Mouse (Mus musculus) heart, postnatal 0 days (tissue): ENCODE results near the gene Gpm6b. TPM values are rescaled to one million over a fixed set of nuclear protein-coding genes. Genes with fewer than 3 reads are reported as not detected.

Experiments used
- ATAC-seq: fragments of 200-750 bp; cut with Nextera tagmentation; 2 replicates; pipeline ENCODE4 v1.8.0; 2017; ENCODE audit warnings: low read depth, moderate number of reproducible peaks, moderate library complexity; ENCODE audit not compliant: insufficient read depth
- DNase-seq: peaks from one replicate; pipeline ENCODE4 v3.0.0-alpha.2; 2016; ENCODE audit warnings: low spot score
- H3K27ac ChIP-seq: fragments of 300-500 bp; sonication (generic); 2 replicates; pipeline ENCODE4 v1.5.1; 2014; ENCODE audit warnings: low read depth, mild to moderate bottlenecking
- H3K27me3 ChIP-seq: fragments of 300-500 bp; sonication (generic); 2 replicates; pipeline ENCODE4 v1.6.1; 2014; ENCODE audit warnings: low read length, mixed read lengths; ENCODE audit not compliant: control insufficient read depth, insufficient read depth
- H3K36me3 ChIP-seq: fragments of 300-500 bp; sonication (generic); replicated peaks from 2 replicates; pipeline ENCODE4 v1.6.1; 2014; ENCODE audit warnings: low read length, mixed read lengths; ENCODE audit not compliant: control insufficient read depth, insufficient read depth
- H3K4me1 ChIP-seq: fragments of 300-500 bp; sonication (generic); 2 replicates; pipeline ENCODE4 v1.6.1; 2014; ENCODE audit warnings: antibody characterized with exemption; ENCODE audit not compliant: control insufficient read depth, insufficient read depth
- H3K4me2 ChIP-seq: fragments of 300-500 bp; sonication (generic); 2 replicates; pipeline ENCODE4 v1.6.1; 2014; ENCODE audit warnings: low read depth, mild to moderate bottlenecking, low read length, moderate library complexity
- H3K4me3 ChIP-seq: fragments of 300-500 bp; sonication (generic); 2 replicates; pipeline ENCODE4 v1.5.1; 2014; ENCODE audit warnings: low read depth, low read length
- H3K9ac ChIP-seq: fragments of 300-500 bp; sonication (generic); replicated peaks from 2 replicates; pipeline ENCODE4 v1.6.1; 2014; ENCODE audit warnings: low read depth, low read length, mixed read lengths
- H3K9me3 ChIP-seq: fragments of 300-500 bp; sonication (generic); replicated peaks from 2 replicates; pipeline ENCODE4 v1.6.1; 2016; ENCODE audit warnings: low read length; ENCODE audit not compliant: control insufficient read depth
- CTCF ChIP-seq: IDR thresholded peaks from 2 replicates; pipeline ENCODE4 v1.5.1; 2016; ENCODE audit warnings: antibody characterized with exemption, control low read depth, low read depth
- EP300 ChIP-seq: IDR thresholded peaks from 2 replicates; pipeline ENCODE4 v1.6.1; 2016; ENCODE audit warnings: antibody characterized with exemption, low read depth
- WGBS: fragments of 180-500 bp; shearing (Covaris S2); extraction: QIAGEN DNeasy Blood & Tissue Kit; methylation state at CpG from one replicate; pipeline ENCODE4 v1.1.7; 2014; 5-methylcytosine and 5-hydroxymethylcytosine counted together
- polyA plus RNA-seq: library from polyadenylated mRNA; unstranded; fragments of >200 nt; fragmentation: Nextera tagmentation; extraction: Ambion mirVana; gene quantifications from 2 replicates; pipeline ENCODE4 v1.2.1, GENCODE M21; 2015
- total RNA-seq: library from RNA; depleted of rRNA; stranded (reverse); fragments of >200 nt; gene quantifications from 2 replicates; pipeline ENCODE4 v1.2.3, GENCODE M21; 2014; ENCODE audit warnings: low replicate concordance

Gene Gpm6b
- total and polyA plus RNA-seq, 2 experiments from 2014 or later: 3.9 to 13.0 TPM

DNA sequence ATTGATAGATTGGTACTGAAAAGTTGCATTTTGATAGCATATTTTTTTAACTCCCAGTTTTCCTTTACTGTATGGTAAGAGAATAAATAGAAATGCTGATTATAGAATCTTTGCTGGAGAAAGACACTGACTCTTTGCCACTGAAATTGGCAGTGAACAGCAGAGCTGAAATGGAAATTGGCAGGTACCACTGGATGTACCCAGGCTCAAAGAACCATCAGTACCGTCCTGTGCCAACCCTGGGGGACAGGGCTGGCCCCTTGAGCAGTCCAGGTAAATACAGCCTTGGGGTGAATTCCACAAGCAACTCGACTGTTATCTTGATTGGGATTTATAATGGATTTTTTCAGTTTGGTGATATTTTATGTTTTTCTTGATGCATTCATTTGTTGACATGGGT, 114.7 kb downstream of the Gpm6b start:
- Histone ChIP-seq H3K4me3 (no peak overlapping the region), H3K27ac (no peak overlapping the region), H3K4me2 (no peak overlapping the region), H3K4me1 (no peaks in the 10 kb centered on the region), H3K27me3 (no peaks in the 10 kb centered on the region), H3K9me3 (no peaks in the 10 kb centered on the region), H3K9ac (no peak overlapping the region), H3K36me3 (no peaks in the 10 kb centered on the region)
- TF ChIP-seq CTCF (no peak), EP300 (no peak)
- no peak for DNase-seq
- ATAC-seq: no peak
- 55% methylated on average over 2 of the region's 2 CpGs for WGBS

GRCm38 (mm10) chrX:166354913-166355312, 116.2 kb downstream of the Gpm6b start:
- H3K27me3 ChIP-seq: no peaks in the 10 kb centered on the region
- TF ChIP-seq CTCF (no peak), EP300 (no peak)
- no peak overlapping the region for H3K4me2 ChIP-seq
- no peaks in the 10 kb centered on the region for H3K36me3 ChIP-seq
- ATAC-seq (no peak), DNase-seq (no peak)
- H3K4me3 ChIP-seq: no peak overlapping the region
- no peak overlapping the region for H3K9ac ChIP-seq
- H3K4me1 ChIP-seq: no peaks in the 10 kb centered on the region
- no peaks in the 10 kb centered on the region for H3K9me3 ChIP-seq
- WGBS: 21% methylated on average over 1 of the region's 1 CpGs
- no peak overlapping the region for H3K27ac ChIP-seq

- TF ChIP-seq CTCF (no peak), EP300 (no peak)
- 85% methylated on average over 3 of the region's 3 CpGs for WGBS
Measured at GRCm38 (mm10) chrX:166356276-166356675, 117.6 kb downstream of the Gpm6b start.

DNA sequence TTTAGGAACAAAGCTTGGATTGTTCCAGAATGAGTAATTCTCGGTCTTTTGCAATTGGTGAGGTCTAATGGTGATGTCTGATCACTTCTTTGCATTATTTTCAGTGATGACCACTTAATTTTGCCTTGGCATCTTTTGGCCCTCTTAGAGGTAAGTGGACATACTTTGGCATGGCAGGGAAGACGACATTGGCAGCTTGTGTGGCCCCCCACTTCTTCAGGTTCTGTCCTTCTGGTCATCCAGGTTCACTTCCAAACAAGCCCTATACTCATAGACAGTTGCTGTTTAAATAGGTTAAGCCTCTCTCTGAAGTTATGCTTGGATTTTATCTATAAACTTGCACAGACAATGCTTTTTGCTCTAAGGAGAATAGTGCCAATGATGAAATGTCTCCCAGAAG, 120.2 kb downstream of the Gpm6b start:
- DNase-seq (no peak), ATAC-seq (no peak)
- no peak overlapping the region for H3K4me2 ChIP-seq
- H3K4me3 ChIP-seq: no peak overlapping the region
- H3K27me3 ChIP-seq: no peaks in the 10 kb centered on the region
- no peak overlapping the region for H3K27ac ChIP-seq
- H3K4me1 ChIP-seq: no peaks in the 10 kb centered on the region
- TF ChIP-seq EP300: no peak
- TF ChIP-seq CTCF: no peak
- no peak overlapping the region for H3K9ac ChIP-seq
- H3K9me3 ChIP-seq: no peaks in the 10 kb centered on the region
- no peaks in the 10 kb centered on the region for H3K36me3 ChIP-seq
- 49% methylated on average over 2 of the region's 2 CpGs for WGBS

More at GRCm38 (mm10) chrX:166356276-166356675, 117.6 kb downstream of the Gpm6b start:
- Histone ChIP-seq H3K27ac (no peak overlapping the region), H3K4me3 (no peak overlapping the region), H3K27me3 (no peaks in the 10 kb centered on the region), H3K4me2 (no peak overlapping the region), H3K36me3 (no peaks in the 10 kb centered on the region), H3K9me3 (no peaks in the 10 kb centered on the region), H3K4me1 (no peaks in the 10 kb centered on the region), H3K9ac (no peak overlapping the region)
- DNase-seq (no peak), ATAC-seq (no peak)

- ATAC-seq (no peak), DNase-seq (no peak)
- 63% methylated on average over 2 of the region's 2 CpGs for WGBS
- H3K9ac ChIP-seq: no peak overlapping the region
- H3K27me3 ChIP-seq: no peaks in the 10 kb centered on the region
- no peak overlapping the region for H3K4me2 ChIP-seq
- H3K4me3 ChIP-seq: no peak overlapping the region
- TF ChIP-seq EP300 (no peak), CTCF (no peak)
- no peaks in the 10 kb centered on the region for H3K9me3 ChIP-seq
- H3K36me3 ChIP-seq: no peaks in the 10 kb centered on the region
- H3K4me1 ChIP-seq: no peaks in the 10 kb centered on the region
- no peak overlapping the region for H3K27ac ChIP-seq
Measured at GRCm38 (mm10) chrX:166359927-166360440, 121.3 kb downstream of the Gpm6b start.

DNA sequence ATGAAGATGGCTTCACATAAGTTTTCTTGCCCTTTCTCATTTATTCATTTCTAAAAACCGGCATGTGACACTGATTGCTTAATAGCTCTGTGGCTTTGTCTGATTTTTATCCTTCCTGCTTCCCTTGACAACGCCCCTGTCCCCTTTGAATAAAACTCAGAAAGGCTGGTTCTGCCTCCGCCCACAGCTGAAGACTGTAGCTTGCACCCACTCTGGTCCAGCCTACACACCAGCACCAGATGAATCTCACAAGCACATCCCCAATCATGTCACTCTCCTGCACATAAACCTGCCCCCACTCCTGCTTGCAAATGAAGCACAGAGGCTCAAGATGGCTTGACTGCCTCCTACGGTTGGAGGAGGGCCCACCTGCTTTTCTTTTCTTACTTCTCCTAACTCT, 121.7 kb downstream of the Gpm6b start:
- no peaks in the 10 kb centered on the region for H3K4me1 ChIP-seq
- WGBS: 76% methylated on average over 4 of the region's 4 CpGs
- DNase-seq (no peak), ATAC-seq (no peak)
- TF ChIP-seq EP300 (no peak), CTCF (no peak)
- H3K27ac ChIP-seq: no peak overlapping the region
- no peak overlapping the region for H3K9ac ChIP-seq
- H3K9me3 ChIP-seq: no peaks in the 10 kb centered on the region
- no peak overlapping the region for H3K4me2 ChIP-seq
- no peaks in the 10 kb centered on the region for H3K27me3 ChIP-seq
- H3K4me3 ChIP-seq: no peak overlapping the region
- no peaks in the 10 kb centered on the region for H3K36me3 ChIP-seq
